Mouse (Mus musculus): ENCODE measurements around the gene Dhx8.
A peak's percentile ranks its signal among the peaks of the same experiment; 100 is the strongest.

Dhx8 gene

GRCm38 (mm10) chr11:101756616-101757015 lies 23.9 kb downstream of the Dhx8 start:
- peak; percentile 31 for DNase-seq

DNA sequence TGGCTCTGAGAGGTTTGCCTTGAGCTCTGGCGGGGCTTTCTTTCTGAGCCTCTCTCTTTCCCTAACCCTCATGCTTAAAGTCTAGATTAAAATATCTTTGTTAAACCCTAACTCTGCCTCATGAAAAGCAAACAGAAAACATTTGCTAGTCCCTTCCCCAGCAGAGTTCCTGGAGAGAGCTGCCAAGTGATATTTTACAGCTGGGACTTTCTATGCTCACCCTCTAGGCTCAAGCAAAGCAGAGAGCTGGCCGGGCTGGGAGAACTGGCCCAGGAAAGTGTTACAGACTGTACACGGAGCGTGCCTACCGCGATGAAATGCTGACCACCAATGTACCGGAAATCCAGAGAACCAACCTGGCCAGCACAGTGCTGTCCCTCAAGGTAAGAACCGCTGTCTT lies 24.6 kb downstream of the Dhx8 start:
- no peak for DNase-seq

DNA sequence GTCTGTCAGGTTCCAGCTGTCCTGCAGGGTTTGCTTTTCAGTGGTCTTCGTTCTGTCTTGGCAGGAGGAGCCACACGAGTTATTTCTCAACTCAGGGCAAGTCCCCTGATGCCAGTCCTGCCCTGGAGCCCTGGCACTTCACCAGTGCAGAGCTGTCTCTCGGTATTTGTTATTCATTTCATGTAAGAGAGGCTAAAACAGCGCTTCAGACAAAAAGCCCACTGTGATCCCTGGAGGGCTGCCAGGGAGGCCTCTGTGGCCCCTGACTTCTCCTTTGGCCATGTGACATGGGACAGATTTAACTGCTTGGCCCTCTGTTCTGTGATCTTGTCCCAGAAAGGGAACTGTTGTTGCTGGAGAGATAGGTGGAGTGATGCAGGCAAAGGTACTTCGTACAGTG lies 25.7 kb downstream of the Dhx8 start:
- DNase-seq: peak; percentile 48

DNA sequence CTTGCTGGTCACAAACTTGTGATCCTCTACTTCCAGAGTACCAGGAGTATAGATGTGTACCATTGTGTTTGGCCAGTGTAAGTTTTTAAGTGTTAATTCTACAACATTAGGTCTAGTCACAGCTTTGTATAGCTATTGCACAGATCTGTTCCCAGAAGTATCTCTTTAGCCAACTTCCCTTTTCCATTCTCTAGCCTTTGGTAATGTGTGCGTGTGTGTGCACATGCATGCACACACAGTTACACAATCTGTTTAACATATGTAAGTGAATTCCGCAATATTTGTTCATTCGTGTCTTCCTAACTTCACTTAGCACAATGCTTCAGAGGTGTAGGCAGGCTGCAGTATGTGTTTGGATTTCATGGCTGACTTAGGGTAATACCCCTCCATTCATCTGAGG lies 26.8 kb downstream of the Dhx8 start:
- no peak for DNase-seq

DNA sequence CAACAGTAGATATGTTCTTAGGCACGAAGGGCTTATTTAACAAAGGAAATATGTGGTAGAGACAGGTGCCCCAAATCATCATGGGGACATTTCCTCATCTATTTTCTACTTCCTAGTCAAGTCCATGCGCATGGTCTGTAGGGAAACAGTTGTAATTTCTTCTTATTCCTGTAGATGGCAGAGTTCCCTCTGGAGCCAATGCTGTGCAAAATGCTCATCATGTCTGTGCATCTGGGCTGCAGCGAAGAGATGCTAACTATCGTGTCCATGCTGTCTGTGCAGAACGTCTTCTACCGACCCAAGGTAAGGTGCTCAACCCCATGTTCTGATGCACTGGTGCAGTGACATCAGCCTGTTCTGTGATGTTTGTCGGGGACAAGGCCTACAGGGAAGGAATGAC lies 31.0 kb downstream of the Dhx8 start:
- DNase-seq: peak; percentile 65

DNA sequence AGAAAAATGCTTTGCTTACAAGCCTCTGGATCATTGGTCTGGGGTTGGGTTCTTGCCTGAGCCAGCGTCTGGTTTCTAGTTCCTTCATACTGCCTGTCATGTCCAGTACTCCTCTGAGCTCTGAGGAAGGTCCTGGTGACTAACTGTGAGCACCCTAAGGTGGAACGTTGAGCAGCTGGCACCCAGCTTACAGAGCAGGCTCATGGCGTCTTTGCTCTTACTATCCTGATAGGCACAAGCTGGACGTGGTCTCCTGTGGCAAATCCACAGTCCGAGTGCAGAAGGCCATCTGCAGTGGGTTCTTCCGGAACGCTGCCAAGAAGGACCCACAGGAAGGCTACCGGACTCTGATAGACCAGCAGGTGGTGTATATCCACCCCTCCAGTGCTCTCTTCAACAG lies 31.8 kb downstream of the Dhx8 start:
- no peak for DNase-seq

GRCm38 (mm10) chr11:101767326-101767725 lies 34.6 kb downstream of the Dhx8 start:
- DNase-seq: no peak

GRCm38 (mm10) chr11:101768721-101769120 lies 36.0 kb downstream of the Dhx8 start:
- DNase-seq: no peak

DNA sequence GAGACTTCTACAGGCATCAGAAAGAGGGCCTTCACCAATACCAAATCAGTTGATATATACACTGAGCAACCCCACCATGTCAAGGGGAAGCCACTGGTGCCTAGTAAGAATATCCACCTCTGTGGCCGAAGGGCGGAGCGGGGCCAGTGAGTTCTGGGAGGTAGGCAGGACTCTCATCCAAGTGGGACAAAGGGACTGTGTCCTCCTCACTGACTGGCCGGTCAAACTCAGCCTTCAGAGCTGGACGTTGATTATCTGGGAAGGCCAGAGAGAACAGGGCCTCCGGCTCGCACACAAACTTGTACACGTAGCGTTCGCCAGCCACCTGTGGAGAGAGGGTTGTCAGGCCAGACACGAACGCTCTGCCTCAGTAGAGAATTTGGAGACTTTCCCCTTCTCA lies 37.5 kb downstream of the Dhx8 start:
- DNase-seq: no peak

DNA sequence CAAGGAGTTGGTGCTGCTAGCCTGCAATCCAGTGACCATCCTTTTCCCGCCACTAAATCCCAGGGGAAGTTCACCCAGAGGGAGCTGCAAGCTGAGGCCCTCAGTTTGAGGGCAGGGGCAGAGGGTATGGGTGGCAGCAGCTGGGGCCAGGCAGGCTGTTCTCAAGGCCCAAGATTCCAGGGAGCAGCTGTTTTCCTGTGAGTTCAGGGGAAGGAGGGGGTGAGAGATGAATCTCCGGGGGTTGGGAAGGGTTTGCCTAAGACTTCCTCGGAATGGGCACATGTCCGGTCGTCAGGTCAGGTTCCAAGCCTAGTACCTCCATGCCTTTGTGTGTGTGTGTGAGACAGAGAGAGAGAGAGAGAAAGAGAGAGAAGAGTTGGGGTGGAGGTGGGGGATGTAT lies 39.3 kb downstream of the Dhx8 start:
- no peak for DNase-seq

- DNase-seq: no peak
Measured at GRCm38 (mm10) chr11:101772449-101772848, 39.7 kb downstream of the Dhx8 start.

DNA sequence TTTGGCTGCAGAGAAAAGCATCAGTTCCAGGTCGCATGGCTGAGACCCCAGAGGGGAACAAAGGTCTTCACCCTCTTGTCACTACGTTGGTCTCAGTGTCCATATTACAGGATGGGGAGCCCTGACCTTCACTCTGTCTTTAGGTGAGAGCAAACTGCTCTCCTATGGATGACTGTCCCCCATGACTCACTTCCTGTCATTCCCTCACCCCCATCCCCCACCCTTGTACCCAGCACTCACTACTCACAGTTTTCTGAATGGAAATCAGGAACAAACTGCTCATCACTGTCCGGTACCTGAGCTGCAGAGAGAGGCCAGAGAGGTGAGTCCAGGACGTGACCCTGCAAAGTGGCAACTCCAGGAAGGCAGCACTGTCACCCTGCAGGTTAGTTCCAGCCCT lies 44.1 kb downstream of the Dhx8 start:
- DNase-seq: no peak

GRCm38 (mm10) chr11:101783135-101783534 lies 50.4 kb downstream of the Dhx8 start:
- DNase-seq: peak; percentile 28

- no peak for DNase-seq
Measured at GRCm38 (mm10) chr11:101783584-101783983, 50.9 kb downstream of the Dhx8 start.

DNA sequence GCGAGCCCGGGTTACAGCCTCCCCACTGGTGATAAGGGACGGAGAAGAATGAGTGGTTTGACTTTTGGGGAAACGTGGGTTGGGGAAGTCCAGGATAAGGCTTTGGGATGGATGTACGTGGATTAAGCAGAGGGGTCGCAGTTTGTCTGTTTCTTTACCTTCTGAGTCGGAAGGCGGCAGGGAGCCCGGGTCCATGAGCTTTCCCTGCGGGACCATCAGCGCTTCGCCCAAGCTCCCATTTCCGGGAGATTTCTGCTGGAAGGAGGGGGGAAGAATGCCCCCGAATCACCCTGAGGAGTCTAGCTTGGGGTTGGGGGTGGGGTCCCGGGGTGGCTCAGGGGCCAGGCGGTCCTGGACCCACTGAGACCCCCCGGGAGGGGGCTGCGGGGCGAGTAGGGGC lies 51.4 kb downstream of the Dhx8 start:
- no peak for DNase-seq

DNA sequence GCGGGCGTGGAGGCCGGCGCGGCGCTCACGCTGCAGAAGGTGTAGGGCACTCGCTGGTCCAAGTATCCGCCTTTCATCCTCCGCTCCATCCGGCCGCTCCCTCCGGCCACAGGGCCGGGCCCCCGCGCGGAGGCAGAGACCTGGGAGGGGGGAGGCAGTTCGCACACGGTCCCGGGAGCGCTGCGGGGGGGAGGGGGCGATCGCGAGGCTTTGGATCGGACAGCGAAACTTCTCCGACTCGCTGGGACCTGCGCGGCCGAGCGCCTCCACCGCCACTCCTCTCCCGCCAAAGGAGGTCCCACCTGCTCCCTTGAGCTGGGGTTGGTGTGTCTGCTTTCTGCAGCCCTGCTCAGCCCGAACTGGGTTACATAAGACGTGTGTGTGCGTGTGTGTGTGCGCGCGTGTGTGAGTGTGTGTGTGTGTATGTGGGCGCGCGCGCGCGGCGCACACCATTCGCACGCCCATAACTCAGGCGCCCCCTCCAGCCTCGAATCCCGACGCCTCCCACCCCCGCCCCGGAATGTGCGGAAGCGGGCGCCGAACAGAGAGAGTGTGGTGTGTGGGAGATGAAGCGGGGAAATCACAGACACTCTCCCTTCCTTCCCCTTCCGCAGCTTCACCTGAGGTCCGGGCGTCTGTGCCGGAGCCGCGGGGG lies 51.9 kb downstream of the Dhx8 start:
- DNase-seq: peak; percentile 55

- DNase-seq: peak; percentile 85
Measured at GRCm38 (mm10) chr11:101785143-101785851, 52.6 kb downstream of the Dhx8 start, which contains the start of gene Etv4. TSS of gene Etv4 (minus strand) at chr11:101785371.

DNA sequence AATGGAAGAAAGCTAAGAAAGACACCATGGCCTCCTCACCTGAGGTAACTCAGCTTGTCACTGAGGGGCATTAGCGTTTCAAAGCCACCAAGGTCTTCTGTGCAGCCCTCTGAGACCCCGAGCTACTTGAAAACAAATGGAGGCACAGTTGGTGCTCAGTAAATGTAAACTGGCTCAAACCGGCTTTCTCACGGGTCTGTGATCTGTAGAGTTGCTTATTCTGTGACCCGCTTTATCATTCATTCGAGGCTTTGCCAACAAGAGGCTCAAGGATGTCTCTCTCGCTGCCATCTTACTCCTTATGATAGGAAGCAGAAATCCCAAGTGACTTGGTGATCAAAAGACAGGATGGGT lies 53.1 kb downstream of the Dhx8 start:
- no peak for DNase-seq

DNA sequence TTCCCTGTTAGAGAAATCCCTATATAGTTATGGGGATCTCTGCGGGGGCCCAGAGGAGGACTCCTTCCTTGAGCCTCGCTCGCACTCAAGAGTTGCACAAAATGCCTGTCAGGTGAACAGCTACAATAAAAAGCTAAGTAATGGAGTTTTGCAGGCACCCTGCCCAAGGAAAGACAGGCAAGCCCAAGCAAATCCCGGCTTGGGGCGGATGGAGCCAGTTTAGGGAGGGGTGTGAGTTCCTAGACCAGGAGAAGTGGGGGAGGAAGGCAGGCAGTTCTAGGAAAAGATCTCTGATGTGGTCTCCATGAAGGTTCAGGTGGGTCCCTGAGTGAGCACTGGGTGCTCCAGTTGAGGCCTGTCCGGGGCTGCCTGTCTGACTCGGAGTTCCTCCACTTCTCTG lies 53.9 kb downstream of the Dhx8 start:
- no peak for DNase-seq

GRCm38 (mm10) chr11:101787432-101787831 lies 54.7 kb downstream of the Dhx8 start:
- DNase-seq: no peak

DNA sequence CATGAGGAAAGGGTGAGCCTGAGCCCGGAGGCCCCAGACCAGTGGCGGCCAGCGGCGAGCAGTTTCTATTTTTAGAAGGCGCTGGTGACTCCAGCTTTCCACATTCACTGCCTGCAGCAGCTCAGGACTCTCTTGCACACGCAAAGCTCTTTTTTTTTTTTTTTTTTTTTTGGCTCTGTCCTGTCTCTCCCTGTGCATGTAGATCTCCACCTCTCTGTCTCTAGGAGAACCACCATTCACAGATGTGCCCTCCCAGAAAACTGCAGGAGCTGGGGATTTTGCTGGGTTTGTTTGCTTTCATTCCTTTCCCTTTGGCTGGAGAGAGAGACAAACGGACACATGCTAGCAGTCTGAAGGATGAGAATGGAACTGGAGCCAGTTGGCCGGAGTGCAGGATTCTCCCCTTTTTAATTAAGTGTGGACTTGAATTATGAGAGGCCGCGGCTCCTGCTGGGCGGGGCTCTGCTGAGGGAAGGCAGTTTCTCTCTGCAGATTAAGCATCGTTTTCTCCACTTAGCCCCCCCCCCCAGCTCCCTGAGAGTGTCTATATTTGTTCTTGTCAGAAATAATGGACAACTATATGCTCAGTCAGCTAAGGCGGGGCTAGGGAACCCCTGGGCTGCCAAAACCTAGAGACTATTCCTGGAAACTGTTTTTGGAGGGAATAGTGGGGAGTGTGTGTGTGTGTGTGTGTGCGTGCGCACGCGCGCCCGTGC lies 58.2 kb downstream of the Dhx8 start:
- DNase-seq: no peak

- DNase-seq: no peak
Measured at GRCm38 (mm10) chr11:101797355-101797754, 64.6 kb downstream of the Dhx8 start.

GRCm38 (mm10) chr11:101798083-101798482 lies 65.4 kb downstream of the Dhx8 start:
- no peak for DNase-seq

DNA sequence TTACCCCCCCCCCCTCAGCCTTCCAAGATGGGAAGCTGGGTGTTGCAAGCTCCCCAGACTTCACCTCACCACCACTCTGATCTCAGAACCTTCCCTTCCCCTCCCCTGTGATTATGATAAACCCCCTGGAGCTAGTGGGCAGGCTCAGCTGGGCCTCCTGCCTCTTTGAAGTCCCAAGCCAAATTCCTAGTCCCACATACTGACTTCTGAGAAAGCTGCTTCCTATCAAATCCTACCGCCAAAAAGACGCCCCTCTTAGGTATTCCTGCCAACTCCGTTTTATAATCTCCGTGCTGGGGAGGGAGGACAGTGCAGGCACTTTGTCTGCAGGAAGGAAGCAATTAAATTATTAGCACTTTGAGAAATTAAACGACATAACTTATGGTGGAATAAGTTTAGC lies 68.7 kb downstream of the Dhx8 start:
- no peak for DNase-seq

All from cerebellum, adult 9-10 months (tissue).